Mouse (Mus musculus) myocyte (in vitro differentiated cells): ENCODE data around the gene Kif11. TPM values are rescaled to one million over a fixed set of nuclear protein-coding genes. Genes with fewer than 3 reads are reported as not detected.

Experiments used
- H3K27me3 ChIP-seq: one replicate; pipeline ENCODE4 v1.6.1; 2011; ENCODE audit not compliant: control insufficient read depth, insufficient read depth, insufficient read length
- H3K36me3 ChIP-seq: one replicate; pipeline ENCODE4 v1.6.1; 2011; ENCODE audit not compliant: control insufficient read depth, insufficient read depth
- H3K4me2 ChIP-seq: one replicate; pipeline ENCODE4 v1.6.1; 2011; ENCODE audit warnings: low read depth, control low read depth
- H3K4me3 ChIP-seq: one replicate; pipeline ENCODE4 v1.5.1; 2011; ENCODE audit warnings: mild to moderate bottlenecking, control low read depth, moderate library complexity
- H3K79me2 ChIP-seq: one replicate; pipeline ENCODE4 v1.6.1; 2011; ENCODE audit not compliant: control insufficient read depth, insufficient read depth
- H3ac ChIP-seq: one replicate; pipeline ENCODE4 v1.6.1; 2011; ENCODE audit not compliant: control insufficient read depth, insufficient read length
- CEBPB ChIP-seq: IDR thresholded peaks from 2 replicates; pipeline ENCODE4 v1.6.1; 2011; ENCODE audit warnings: mild to moderate bottlenecking, moderate library complexity; ENCODE audit not compliant: poor library complexity, insufficient read depth, severe bottlenecking
- E2F4 ChIP-seq: IDR thresholded peaks from one replicate; pipeline ENCODE4 v1.6.1; 2011; ENCODE audit warnings: mild to moderate bottlenecking, control low read depth, moderate library complexity; ENCODE audit not compliant: insufficient read depth
- MAX ChIP-seq: IDR thresholded peaks from one replicate; pipeline ENCODE4 v1.6.1; 2011; ENCODE audit warnings: low read depth, mild to moderate bottlenecking, control low read depth
- MYOD1 ChIP-seq, 3 experiments: IDR thresholded peaks; one replicate each; pipeline ENCODE4 v1.6.1; 2011; ENCODE audit warnings: control low read depth in 2 of 3, low read depth in 2 of 3, mild to moderate bottlenecking in 2 of 3, moderate library complexity in 1 of 3; ENCODE audit not compliant: insufficient read length in 2 of 3, control insufficient read depth in 1 of 3
- MYOG ChIP-seq, 3 experiments: IDR thresholded peaks; one replicate each; pipeline ENCODE4 v1.6.1; 2011; ENCODE audit warnings: control low read depth in 2 of 3, low read depth in 2 of 3, mild to moderate bottlenecking in 2 of 3; ENCODE audit not compliant: insufficient read length in 2 of 3, control insufficient read depth in 1 of 3, insufficient read depth in 1 of 3
- POLR2A ChIP-seq: IDR thresholded peaks from one replicate; pipeline ENCODE4 v1.6.1; 2011; ENCODE audit warnings: low read depth, mild to moderate bottlenecking, control low read depth, moderate library complexity; ENCODE audit not compliant: insufficient read length
- POLR2AphosphoS2 ChIP-seq: IDR thresholded peaks from one replicate; pipeline ENCODE4 v1.6.1; 2011; ENCODE audit warnings: low read depth, control low read depth; ENCODE audit not compliant: insufficient read length
- REST ChIP-seq: IDR thresholded peaks from one replicate; pipeline ENCODE4 v1.6.1; 2011; ENCODE audit warnings: mild to moderate bottlenecking, control low read depth, moderate library complexity; ENCODE audit not compliant: insufficient read depth, insufficient read length
- SRF ChIP-seq: IDR thresholded peaks from one replicate; pipeline ENCODE4 v1.6.1; 2011; ENCODE audit warnings: low read depth; ENCODE audit not compliant: control insufficient read depth, insufficient read length
- TCF12 ChIP-seq: IDR thresholded peaks from one replicate; pipeline ENCODE4 v1.6.1; 2011; ENCODE audit warnings: mild to moderate bottlenecking, control low read depth; ENCODE audit not compliant: poor library complexity, insufficient read depth, severe bottlenecking
- TCF3 ChIP-seq: IDR thresholded peaks from one replicate; pipeline ENCODE4 v1.6.1; 2011; ENCODE audit warnings: low read depth, control low read depth; ENCODE audit not compliant: insufficient read length
- USF1 ChIP-seq: IDR thresholded peaks from one replicate; pipeline ENCODE4 v1.6.1; 2011; ENCODE audit warnings: low read depth, mild to moderate bottlenecking, control low read depth, moderate library complexity
- polyA plus RNA-seq: library from polyadenylated mRNA; unstranded; fragments of >200 nt; fragmentation: generic; extraction: Trizol; gene quantifications from one replicate; pipeline ENCODE4 v1.2.1, GENCODE M21; 2012; ENCODE audit warnings: missing spikeins

Gene Kif11
- polyA plus RNA-seq, 1 experiment: 4.1 TPM

GRCm38 (mm10) chr19:37419613-37420012 is 43.4 kb downstream of the Kif11 start:
- no peak overlapping the region for H3K4me3 ChIP-seq
- no peak overlapping the region for H3ac ChIP-seq
- H3K27me3 ChIP-seq: no peaks in the 10 kb centered on the region
- no peak for TF ChIP-seq USF1
- no peak for TF ChIP-seq TCF12
- TF ChIP-seq MAX: no peak
- TF ChIP-seq REST: no peak
- no peak for TF ChIP-seq E2F4
- TF ChIP-seq TCF3: no peak
- TF ChIP-seq MYOG (IDR thresholded peaks at IDR 0.05; ENCODE audit: control insufficient read depth in 1 of 3, insufficient read depth in 1 of 3, insufficient read length in 2 of 3, low read depth in 2 of 3): no peak
- no peak overlapping the region for H3K4me2 ChIP-seq
- no peaks in the 10 kb centered on the region for H3K79me2 ChIP-seq
- H3K36me3 ChIP-seq: peaks cover 31% of the 10 kb centered on the region

- H3K79me2 ChIP-seq: no peaks in the 10 kb centered on the region
- H3K36me3 ChIP-seq: no peaks in the 10 kb centered on the region
- H3K27me3 ChIP-seq: no peaks in the 10 kb centered on the region
- TF ChIP-seq CEBPB (no peak), MYOG (IDR thresholded peaks at IDR 0.05; ENCODE audit: control insufficient read depth in 1 of 3, insufficient read depth in 1 of 3, insufficient read length in 2 of 3, low read depth in 2 of 3) (no peak), REST (no peak), TCF3 (no peak), POLR2AphosphoS2 (no peak), TCF12 (no peak), POLR2A (no peak), MYOD1 (IDR thresholded peaks at IDR 0.05; ENCODE audit: control insufficient read depth in 1 of 3, insufficient read length in 2 of 3, low read depth in 2 of 3) (no peak), E2F4 (no peak), MAX (no peak), SRF (no peak), USF1 (no peak)
- no peak overlapping the region for H3ac ChIP-seq
- H3K4me2 ChIP-seq: peak overlapping the region; percentile 33
- no peak overlapping the region for H3K4me3 ChIP-seq
Observed at GRCm38 (mm10) chr19:37428589-37428988, 52.4 kb downstream of the Kif11 start.

GRCm38 (mm10) chr19:37431139-37431756 is 55.0 kb downstream of the Kif11 start:
- no peaks in the 10 kb centered on the region for H3K79me2 ChIP-seq
- H3K27me3 ChIP-seq: peaks cover 9% of the 10 kb centered on the region
- TF ChIP-seq REST (no peak), TCF3 (no peak), MAX (no peak), TCF12 (no peak), CEBPB (no peak)
- no peak overlapping the region for H3K4me3 ChIP-seq
- no peak overlapping the region for H3K4me2 ChIP-seq
- no peaks in the 10 kb centered on the region for H3K36me3 ChIP-seq
- no peak overlapping the region for H3ac ChIP-seq

- Histone ChIP-seq H3K36me3 (no peaks in the 10 kb centered on the region), H3ac (no peak overlapping the region), H3K27me3 (peaks cover 9% of the 10 kb centered on the region), H3K4me2 (no peak overlapping the region), H3K79me2 (no peaks in the 10 kb centered on the region), H3K4me3 (no peak overlapping the region)
- no peak for TF ChIP-seq TCF12
- no peak for TF ChIP-seq REST
- TF ChIP-seq E2F4: no peak
- no peak for TF ChIP-seq MYOG (IDR thresholded peaks at IDR 0.05; ENCODE audit: control insufficient read depth in 1 of 3, insufficient read depth in 1 of 3, insufficient read length in 2 of 3, low read depth in 2 of 3)
- no peak for TF ChIP-seq MAX
- no peak for TF ChIP-seq MYOD1 (IDR thresholded peaks at IDR 0.05; ENCODE audit: control insufficient read depth in 1 of 3, insufficient read length in 2 of 3, low read depth in 2 of 3)
- no peak for TF ChIP-seq SRF
- TF ChIP-seq USF1: no peak
- TF ChIP-seq POLR2AphosphoS2: no peak
- no peak for TF ChIP-seq TCF3
- no peak for TF ChIP-seq POLR2A
Observed at GRCm38 (mm10) chr19:37432868-37433570, 56.8 kb downstream of the Kif11 start.

GRCm38 (mm10) chr19:37433895-37434262 is 57.7 kb downstream of the Kif11 start:
- H3K36me3 ChIP-seq: no peaks in the 10 kb centered on the region
- H3ac ChIP-seq: no peak overlapping the region
- TF ChIP-seq POLR2A: no peak
- TF ChIP-seq E2F4: no peak
- TF ChIP-seq TCF3: no peak
- TF ChIP-seq SRF: no peak
- no peak for TF ChIP-seq TCF12
- no peak for TF ChIP-seq POLR2AphosphoS2
- no peak for TF ChIP-seq CEBPB
- no peak for TF ChIP-seq MYOG (IDR thresholded peaks at IDR 0.05; ENCODE audit: control insufficient read depth in 1 of 3, insufficient read depth in 1 of 3, insufficient read length in 2 of 3, low read depth in 2 of 3)
- TF ChIP-seq USF1: no peak
- TF ChIP-seq MYOD1 (IDR thresholded peaks at IDR 0.05; ENCODE audit: control insufficient read depth in 1 of 3, insufficient read length in 2 of 3, low read depth in 2 of 3): no peak
- no peak for TF ChIP-seq MAX
- no peak for TF ChIP-seq REST
- peak overlapping the region; percentile 65 for H3K4me2 ChIP-seq
- H3K4me3 ChIP-seq: peak overlapping the region; percentile 18
- peaks cover 9% of the 10 kb centered on the region for H3K27me3 ChIP-seq
- no peaks in the 10 kb centered on the region for H3K79me2 ChIP-seq
